Mouse (Mus musculus) kidney, postnatal 14 days (tissue): ENCODE measurements around the gene Lsr.
"Not testable (repeated sequence)": the region's sequence is repeated elsewhere in the genome, so short reads cannot be mapped to it uniquely, and the experiment has no call there.

Experiments
- DNase-seq: peaks from one replicate; pipeline ENCODE4 v3.0.0; 2022; ENCODE audit warnings: mixed read lengths

Gene Lsr

GRCm38 (mm10) chr7:30959786-30960349 is 13.4 kb downstream of the Lsr start:
- no peak for DNase-seq

GRCm38 (mm10) chr7:30958866-30959487 is 14.3 kb downstream of the Lsr start:
- DNase-seq = no peak

GRCm38 (mm10) chr7:30958109-30958865 is 15.0 kb downstream of the Lsr start:
- peak; percentile 29 for DNase-seq

GRCm38 (mm10) chr7:30957367-30957783 is 15.9 kb downstream of the Lsr start:
- peak; percentile 95 for DNase-seq

- DNase-seq = peak; percentile 89
These were observed 16.4 kb downstream of the Lsr start, which contains the start of gene Usf2 for GRCm38 (mm10) chr7:30956756-30957366. Gene Usf2 (minus strand): TSS chr7:30956803.

- peak; percentile 69 for DNase-seq
These were observed 16.9 kb downstream of the Lsr start for GRCm38 (mm10) chr7:30956357-30956751.

GRCm38 (mm10) chr7:30955584-30956356 is 17.5 kb downstream of the Lsr start:
- peak; percentile 93 for DNase-seq

- DNase-seq = no peak
These were observed 18.2 kb downstream of the Lsr start for GRCm38 (mm10) chr7:30954971-30955520.

- DNase-seq = no peak
These were observed 19.2 kb downstream of the Lsr start for GRCm38 (mm10) chr7:30954036-30954435.

- no peak for DNase-seq
These were observed 19.8 kb downstream of the Lsr start for GRCm38 (mm10) chr7:30953459-30953858.

- no peak for DNase-seq
These were observed 20.6 kb downstream of the Lsr start for GRCm38 (mm10) chr7:30952441-30953265.

- not testable (repeated sequence) for DNase-seq
These were observed 23.4 kb downstream of the Lsr start for GRCm38 (mm10) chr7:30949902-30950301.

GRCm38 (mm10) chr7:30945876-30946275 is 27.4 kb downstream of the Lsr start:
- no peak for DNase-seq

- not testable (repeated sequence) for DNase-seq
These were observed 27.8 kb downstream of the Lsr start for GRCm38 (mm10) chr7:30945466-30945865.

GRCm38 (mm10) chr7:30944706-30945105 is 28.6 kb downstream of the Lsr start:
- DNase-seq = not testable (repeated sequence)

- DNase-seq = no peak
These were observed 29.2 kb downstream of the Lsr start, which contains the start of gene Hamp for GRCm38 (mm10) chr7:30943909-30944635. Gene Hamp (minus strand): TSS chr7:30944032.

GRCm38 (mm10) chr7:30942365-30942764 is 30.9 kb downstream of the Lsr start:
- not testable (repeated sequence) for DNase-seq

- not testable (repeated sequence) for DNase-seq
These were observed 33.2 kb downstream of the Lsr start for GRCm38 (mm10) chr7:30940070-30940469.

- DNase-seq = not testable (repeated sequence)
These were observed 37.7 kb downstream of the Lsr start for GRCm38 (mm10) chr7:30935422-30936099.

- not testable (repeated sequence) for DNase-seq
These were observed 48.7 kb downstream of the Lsr start, which contains the start of gene Hamp2 for GRCm38 (mm10) chr7:30924581-30924980. Gene Hamp2 (minus strand): TSS chr7:30924681.
